Mouse (Mus musculus) midbrain, embryonic 14.5 days (tissue): Measurements from ENCODE around the gene Ubr2. TPM values are rescaled to one million over a fixed set of nuclear protein-coding genes. Genes with fewer than 3 reads are reported as not detected.

ENCODE experiments used
- ATAC-seq: fragments of 200-750 bp; cut with Nextera tagmentation; 2 replicates; pipeline ENCODE4 v1.8.0; 2017; ENCODE audit warnings: moderate number of reproducible peaks, moderate library complexity; ENCODE audit not compliant: low FRiP score, low TSS enrichment
- DNase-seq: peaks from one replicate; pipeline ENCODE4 v3.0.0-alpha.2; 2015
- H3K27ac ChIP-seq: fragments of 300-500 bp; sonication (generic); replicated peaks from 2 replicates; pipeline ENCODE4 v1.5.1; 2014; ENCODE audit warnings: mild to moderate bottlenecking, low read depth, low read length, moderate library complexity
- H3K27me3 ChIP-seq: fragments of 300-500 bp; sonication (generic); 2 replicates; pipeline ENCODE4 v1.6.1; 2014; ENCODE audit warnings: low read length, control low read depth, mixed read lengths; ENCODE audit not compliant: control insufficient read depth, insufficient read depth
- H3K36me3 ChIP-seq: fragments of 300-500 bp; sonication (generic); 2 replicates; pipeline ENCODE4 v1.6.1; 2014; ENCODE audit warnings: low read length, control low read depth; ENCODE audit not compliant: control insufficient read depth, insufficient read depth
- H3K4me1 ChIP-seq: fragments of 300-500 bp; sonication (generic); 2 replicates; pipeline ENCODE4 v1.6.1; 2014; ENCODE audit warnings: mild to moderate bottlenecking, antibody characterized with exemption, low read length, control low read depth; ENCODE audit not compliant: control insufficient read depth, insufficient read depth
- H3K4me2 ChIP-seq: fragments of 300-500 bp; sonication (generic); 2 replicates; pipeline ENCODE4 v1.6.1; 2014; ENCODE audit warnings: mild to moderate bottlenecking, low read length, moderate library complexity
- H3K4me3 ChIP-seq: fragments of 300-500 bp; sonication (generic); replicated peaks from 2 replicates; pipeline ENCODE4 v1.5.1; 2014; ENCODE audit warnings: low read depth, low read length
- H3K9ac ChIP-seq: fragments of 300-500 bp; sonication (generic); replicated peaks from 2 replicates; pipeline ENCODE4 v1.6.1; 2014; ENCODE audit warnings: mild to moderate bottlenecking, low read length, moderate library complexity
- H3K9me3 ChIP-seq: fragments of 300-500 bp; sonication (generic); 2 replicates; pipeline ENCODE4 v1.6.1; 2016; ENCODE audit warnings: low read length, control low read depth, mixed read lengths; ENCODE audit not compliant: control insufficient read depth
- WGBS: fragments of 180-500 bp; shearing (Covaris S2); extraction: QIAGEN DNeasy Blood & Tissue Kit; methylation state at CpG from one replicate; pipeline ENCODE4 v1.1.7; 2014; 5-methylcytosine and 5-hydroxymethylcytosine counted together
- polyA plus RNA-seq: library from polyadenylated mRNA; unstranded; fragments of >200 nt; fragmentation: Nextera tagmentation; extraction: Ambion mirVana; gene quantifications from 2 replicates; pipeline ENCODE4 v1.2.1, GENCODE M21; 2014

The Ubr2 gene
- polyA plus RNA-seq, 1 experiment from 2014 or later: 24.1 TPM

GRCm38 (mm10) chr17:46929277-46929676, 81.1 kb downstream of the Ubr2 start:
- H3K36me3 ChIP-seq: peaks cover 58% of the 10 kb centered on the region
- 92% methylated on average over 12 of the region's 12 CpGs for WGBS

DNA sequence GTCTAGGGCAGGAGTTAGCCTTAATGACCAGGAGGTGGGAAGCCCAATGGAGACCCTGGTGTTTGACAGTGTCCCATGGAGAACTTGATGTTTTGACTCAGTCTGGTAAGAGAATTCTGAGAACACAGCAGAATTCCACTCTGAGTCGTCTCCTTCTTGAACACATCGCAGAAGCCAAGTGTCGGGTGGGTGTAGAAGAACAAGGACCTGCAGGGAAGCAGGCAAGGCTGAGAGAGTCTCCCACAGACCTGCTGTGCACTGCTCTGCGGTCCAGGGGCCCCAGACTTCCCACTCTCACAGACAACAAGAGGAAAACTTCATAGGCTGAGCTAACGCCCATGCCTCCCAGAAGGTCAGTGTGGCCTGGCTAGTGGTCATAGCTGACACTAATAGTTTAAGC, 82.6 kb downstream of the Ubr2 start:
- 93% methylated on average over 5 of the region's 5 CpGs for WGBS
- no peak for DNase-seq
- peaks cover 43% of the 10 kb centered on the region for H3K36me3 ChIP-seq

More at GRCm38 (mm10) chr17:46929277-46929676, 81.1 kb downstream of the Ubr2 start:
- H3K27ac ChIP-seq: no peak overlapping the region
- no peaks in the 10 kb centered on the region for H3K9me3 ChIP-seq
- DNase-seq: no peak
- no peaks in the 10 kb centered on the region for H3K4me1 ChIP-seq
- H3K4me2 ChIP-seq: no peak overlapping the region
- no peak for ATAC-seq
- H3K27me3 ChIP-seq: no peaks in the 10 kb centered on the region
- H3K9ac ChIP-seq: no peak overlapping the region
- H3K4me3 ChIP-seq: no peak overlapping the region

GRCm38 (mm10) chr17:46926941-46927340, 83.4 kb downstream of the Ubr2 start:
- H3K4me3 ChIP-seq: no peak overlapping the region
- DNase-seq (no peak), ATAC-seq (no peak)
- no peak overlapping the region for H3K9ac ChIP-seq
- H3K4me2 ChIP-seq: no peak overlapping the region
- H3K36me3 ChIP-seq: peaks cover 34% of the 10 kb centered on the region
- H3K4me1 ChIP-seq: no peaks in the 10 kb centered on the region
- H3K9me3 ChIP-seq: no peaks in the 10 kb centered on the region
- no peak overlapping the region for H3K27ac ChIP-seq
- WGBS: 87% methylated on average over 3 of the region's 3 CpGs
- H3K27me3 ChIP-seq: no peaks in the 10 kb centered on the region

More for the DNA sequence above, 82.6 kb downstream of the Ubr2 start:
- H3K9ac ChIP-seq: no peak overlapping the region
- no peak overlapping the region for H3K4me2 ChIP-seq
- H3K27me3 ChIP-seq: no peaks in the 10 kb centered on the region
- H3K4me1 ChIP-seq: no peaks in the 10 kb centered on the region
- H3K27ac ChIP-seq: no peak overlapping the region
- no peaks in the 10 kb centered on the region for H3K9me3 ChIP-seq
- no peak overlapping the region for H3K4me3 ChIP-seq
- no peak for ATAC-seq

DNA sequence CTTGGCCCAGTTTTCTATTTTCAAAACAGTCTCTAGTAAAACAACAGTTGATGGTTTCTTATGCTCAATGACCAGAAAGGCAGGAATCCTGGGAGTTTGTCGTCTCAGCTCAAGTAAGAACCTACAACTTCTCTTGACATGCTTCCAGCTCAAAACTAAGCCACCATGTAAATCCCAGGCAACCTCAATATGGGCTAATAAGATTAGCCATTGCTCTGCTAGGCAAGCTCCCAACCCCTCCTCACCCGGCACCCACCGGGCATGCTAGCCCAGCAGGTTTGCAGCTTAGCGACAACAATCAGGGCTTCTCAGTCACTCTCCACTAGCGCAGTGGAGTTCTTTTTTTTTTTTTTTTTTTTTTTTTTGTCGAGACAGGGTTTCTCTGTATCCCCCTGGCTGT, 84.2 kb downstream of the Ubr2 start:
- no peak for ATAC-seq
- peak; percentile 25 for DNase-seq
- H3K4me1 ChIP-seq: no peaks in the 10 kb centered on the region
- H3K27me3 ChIP-seq: no peaks in the 10 kb centered on the region
- H3K4me3 ChIP-seq: no peak overlapping the region
- no peaks in the 10 kb centered on the region for H3K9me3 ChIP-seq
- no peak overlapping the region for H3K27ac ChIP-seq
- no peak overlapping the region for H3K9ac ChIP-seq
- no peak overlapping the region for H3K4me2 ChIP-seq
- peaks cover 27% of the 10 kb centered on the region for H3K36me3 ChIP-seq
- 23% methylated on average over 6 of the region's 6 CpGs for WGBS

GRCm38 (mm10) chr17:46920855-46921254, 89.5 kb downstream of the Ubr2 start:
- H3K27me3 ChIP-seq: no peaks in the 10 kb centered on the region
- no peaks in the 10 kb centered on the region for H3K4me1 ChIP-seq
- no peaks in the 10 kb centered on the region for H3K9me3 ChIP-seq
- H3K36me3 ChIP-seq: no peaks in the 10 kb centered on the region
- H3K4me3 ChIP-seq: no peak overlapping the region
- peak; percentile 39 for DNase-seq
- WGBS: 65% methylated on average over 6 of the region's 6 CpGs
- no peak for ATAC-seq
- no peak overlapping the region for H3K27ac ChIP-seq
- no peak overlapping the region for H3K4me2 ChIP-seq
- no peak overlapping the region for H3K9ac ChIP-seq

- no peaks in the 10 kb centered on the region for H3K36me3 ChIP-seq
- H3K4me2 ChIP-seq: no peak overlapping the region
- WGBS: 48% methylated on average over 4 of the region's 4 CpGs
- H3K4me1 ChIP-seq: no peaks in the 10 kb centered on the region
- no peaks in the 10 kb centered on the region for H3K27me3 ChIP-seq
- no peaks in the 10 kb centered on the region for H3K9me3 ChIP-seq
- no peak for DNase-seq
- H3K4me3 ChIP-seq: no peak overlapping the region
- no peak overlapping the region for H3K9ac ChIP-seq
- H3K27ac ChIP-seq: no peak overlapping the region
- no peak for ATAC-seq
These were observed 91.4 kb downstream of the Ubr2 start for GRCm38 (mm10) chr17:46918951-46919350.

DNA sequence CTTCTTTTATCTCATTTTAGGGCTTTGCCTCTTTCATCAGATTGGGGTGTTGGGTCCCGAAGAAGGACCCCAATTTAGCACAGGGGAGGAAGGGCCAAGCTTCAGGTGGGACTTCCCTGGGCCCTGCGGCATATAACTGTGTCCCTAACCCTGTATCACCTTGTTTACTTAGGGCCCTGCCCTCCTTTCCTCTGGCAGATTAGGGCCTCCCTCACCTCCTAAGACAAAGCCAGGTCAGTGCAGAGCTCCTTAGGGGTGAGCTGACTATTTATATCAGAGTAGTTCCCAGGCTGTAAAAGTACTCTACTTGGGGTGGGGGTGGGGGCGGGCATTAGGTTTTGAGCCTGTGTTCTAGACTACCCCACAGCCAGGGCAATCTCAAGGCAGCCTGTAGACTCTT, 95.2 kb downstream of the Ubr2 start:
- H3K36me3 ChIP-seq: no peaks in the 10 kb centered on the region
- DNase-seq (no peak), ATAC-seq (no peak)
- 70% methylated on average over 3 of the region's 3 CpGs for WGBS
- no peak overlapping the region for H3K27ac ChIP-seq
- no peaks in the 10 kb centered on the region for H3K9me3 ChIP-seq
- H3K9ac ChIP-seq: no peak overlapping the region
- H3K4me2 ChIP-seq: no peak overlapping the region
- no peak overlapping the region for H3K4me3 ChIP-seq
- no peaks in the 10 kb centered on the region for H3K27me3 ChIP-seq
- no peaks in the 10 kb centered on the region for H3K4me1 ChIP-seq

- ATAC-seq (no peak), DNase-seq (peak; percentile 15)
- no peak overlapping the region for H3K9ac ChIP-seq
- no peak overlapping the region for H3K4me2 ChIP-seq
- no peaks in the 10 kb centered on the region for H3K4me1 ChIP-seq
- H3K27ac ChIP-seq: peak overlapping the region; percentile 37; the same call in 1 of the 2 replicates
- 27% methylated on average over 6 of the region's 6 CpGs for WGBS
- H3K4me3 ChIP-seq: no peak overlapping the region
- H3K36me3 ChIP-seq: no peaks in the 10 kb centered on the region
- no peaks in the 10 kb centered on the region for H3K27me3 ChIP-seq
- H3K9me3 ChIP-seq: no peaks in the 10 kb centered on the region
These were observed 98.0 kb downstream of the Ubr2 start for GRCm38 (mm10) chr17:46912331-46912730.

DNA sequence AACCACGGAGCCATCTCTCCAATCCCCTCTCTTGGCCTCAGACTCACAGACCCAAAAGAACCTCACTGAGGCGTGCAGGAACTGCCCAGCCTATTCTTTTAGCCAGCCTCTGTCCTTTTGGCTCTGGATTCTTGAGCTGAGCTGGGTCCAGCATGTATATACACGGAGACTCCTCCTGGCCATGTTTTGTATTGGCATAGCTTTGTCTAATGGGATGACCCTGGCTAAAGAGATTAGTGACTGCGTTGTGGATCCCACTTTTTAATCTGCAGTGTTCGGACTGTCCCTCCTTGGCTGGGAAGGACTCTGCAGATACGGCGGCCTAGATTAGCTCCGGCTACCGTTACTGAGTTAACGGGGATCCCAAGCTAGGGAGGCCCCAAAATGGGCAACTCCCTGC, 100.2 kb downstream of the Ubr2 start, which contains the start of gene Prph2:
Gene Prph2 (plus strand): TSS at position 274 of the 400 bp plus-strand sequence.
- WGBS: 71% methylated on average over 10 of the region's 10 CpGs
- no peak for ATAC-seq
- Histone ChIP-seq H3K9me3 (no peaks in the 10 kb centered on the region), H3K4me3 (no peak within 1 kb of the TSS), H3K9ac (no peak within 1 kb of the TSS), H3K27me3 (no peaks in the 10 kb centered on the region), H3K36me3 (no peaks in the 10 kb centered on the region), H3K27ac (no peak within 1 kb of the TSS), H3K4me1 (no peaks in the 10 kb centered on the region), H3K4me2 (no peak within 1 kb of the TSS)
- no peak for DNase-seq
